Mouse (Mus musculus) testis, adult 2 months (tissue): Measurements from ENCODE around the gene Rbms1.

Experiments
- CTCF ChIP-seq: fragments of 200-500 bp; IDR thresholded peaks from 2 replicates; pipeline ENCODE4 v1.5.1; 2012; ENCODE audit warnings: low read depth, mild to moderate bottlenecking, inconsistent platforms, low read length, moderate library complexity; ENCODE audit not compliant: control insufficient read depth, insufficient read depth, insufficient replicate concordance
- POLR2A ChIP-seq: fragments of 200-500 bp; IDR thresholded peaks from 2 replicates; pipeline ENCODE4 v1.6.1; 2012; ENCODE audit warnings: low read depth, mild to moderate bottlenecking, inconsistent platforms, low read length, moderate library complexity; ENCODE audit not compliant: control insufficient read depth

- TF ChIP-seq CTCF = no peak
- no peak for TF ChIP-seq POLR2A
Observed at GRCm38 (mm10) chr2:60840922-60841321, 122.1 kb downstream of the Rbms1 start.
